Mouse (Mus musculus) liver, embryonic 14.5 days (tissue): Measurements from ENCODE around the gene Stac2. TPM values are rescaled to one million over a fixed set of nuclear protein-coding genes. Genes with fewer than 3 reads are reported as not detected.

Experiments
- ATAC-seq: fragments of 200-750 bp; cut with Nextera tagmentation; 2 replicates; pipeline ENCODE4 v1.8.0; 2017; ENCODE audit warnings: moderate number of reproducible peaks, mild to moderate bottlenecking, moderate library complexity; ENCODE audit not compliant: insufficient read depth
- DNase-seq, 3 experiments: peaks; one replicate each; pipeline ENCODE4 v3.0.0-alpha.2; 2012 to 2013; ENCODE audit warnings: low read depth in 3 of 3, low spot score in 3 of 3
- H3K27ac ChIP-seq: fragments of 300-500 bp; sonication (generic); 2 replicates; pipeline ENCODE4 v1.5.1; 2014; ENCODE audit warnings: moderate library complexity, mild to moderate bottlenecking, control low read depth, inconsistent platforms
- H3K27me3 ChIP-seq: fragments of 300-500 bp; sonication (generic); 2 replicates; pipeline ENCODE4 v1.6.1; 2014; ENCODE audit warnings: mild to moderate bottlenecking, low read length, moderate library complexity; ENCODE audit not compliant: control insufficient read depth, insufficient read depth
- H3K36me3 ChIP-seq: fragments of 300-500 bp; sonication (generic); replicated peaks from 2 replicates; pipeline ENCODE4 v1.6.1; 2014; ENCODE audit warnings: low read depth; ENCODE audit not compliant: control insufficient read depth, insufficient read depth
- H3K4me1 ChIP-seq, 2 experiments: fragments of 200-500 bp in 1 of 2; fragments of 300-500 bp in 1 of 2; sonication (generic) in 1 of 2; replicated peaks; 2 replicates each; pipeline ENCODE4 v1.6.1; 2012 to 2014; ENCODE audit warnings: antibody characterized with exemption in 1 of 2, inconsistent platforms in 1 of 2, low read length in 1 of 2; ENCODE audit not compliant: control insufficient read depth in 2 of 2, insufficient read depth in 2 of 2
- H3K4me2 ChIP-seq: fragments of 300-500 bp; sonication (generic); 2 replicates; pipeline ENCODE4 v1.6.1; 2014; ENCODE audit warnings: low read depth, mild to moderate bottlenecking, control low read depth, moderate library complexity
- H3K4me3 ChIP-seq, 2 experiments: fragments of 200-500 bp in 1 of 2; fragments of 300-500 bp in 1 of 2; sonication (generic) in 1 of 2; 2 replicates each; pipeline ENCODE4 v1.5.1; 2012 to 2014; ENCODE audit warnings: low read depth in 2 of 2, low read length in 2 of 2, mild to moderate bottlenecking in 2 of 2, control low read depth in 1 of 2, inconsistent platforms in 1 of 2, moderate library complexity in 1 of 2; ENCODE audit not compliant: insufficient read depth in 1 of 2
- H3K9ac ChIP-seq: fragments of 300-500 bp; sonication (generic); replicated peaks from 2 replicates; pipeline ENCODE4 v1.6.1; 2014; ENCODE audit warnings: mild to moderate bottlenecking, control low read depth, moderate library complexity
- H3K9me3 ChIP-seq: fragments of 300-500 bp; sonication (generic); 2 replicates; pipeline ENCODE4 v1.6.1; 2016; ENCODE audit warnings: low read length, mixed read lengths; ENCODE audit not compliant: control insufficient read depth
- CTCF ChIP-seq: IDR thresholded peaks from 2 replicates; pipeline ENCODE4 v1.5.1; 2016; ENCODE audit warnings: antibody characterized with exemption, low read depth, control low read depth
- EP300 ChIP-seq: IDR thresholded peaks from 2 replicates; pipeline ENCODE4 v1.6.1; 2016; ENCODE audit warnings: antibody characterized with exemption, low read depth
- WGBS: fragments of 180-500 bp; shearing (Covaris S2); extraction: QIAGEN DNeasy Blood & Tissue Kit; methylation state at CpG from one replicate; pipeline ENCODE4 v1.1.7; 2014; ENCODE audit not compliant: insufficient replicate concordance; 5-methylcytosine and 5-hydroxymethylcytosine counted together
- microRNA-seq: library from miRNA; unstranded; fragments of <30 nt; microRNA quantifications from one replicate; pipeline ENCODE4, GENCODE M21; 2016
- polyA plus RNA-seq, 2 experiments: library from polyadenylated mRNA; depleted of rRNA in 1 of 2; stranded (reverse) in 1 of 2; unstranded in 1 of 2; fragments of >200 nt; fragmentation: Nextera tagmentation in 1 of 2; extraction: Ambion mirVana in 1 of 2; gene quantifications; 2 replicates each; pipeline versions ENCODE4 v1.2.1 to v1.2.3; 2012 to 2014

Stac2 gene
- polyA plus RNA-seq, 2 experiments = not detected

- TF ChIP-seq CTCF (peak; percentile 88), EP300 (peak; percentile 30)
- peaks cover 24% of the 10 kb centered on the region for H3K27me3 ChIP-seq
- H3K4me1 ChIP-seq = peaks cover 2 to 5% of the 10 kb centered on the region in 2 experiments; a peak in 3 of 4 replicates
- WGBS = under 1% methylated on average over 42 of the region's 42 CpGs
- peak overlapping the region; percentile 88 to 93 for H3K4me3 ChIP-seq
- ATAC-seq = peak; percentile 82
- peak overlapping the region; percentile 73 for H3K9ac ChIP-seq
- peak overlapping the region; percentile 83 for H3K27ac ChIP-seq
- no peaks in the 10 kb centered on the region for H3K36me3 ChIP-seq
- peak overlapping the region; percentile 84 for H3K4me2 ChIP-seq
- peak; percentile 77 to 88 (median 79) for DNase-seq
- no peaks in the 10 kb centered on the region for H3K9me3 ChIP-seq
These were observed 65.4 kb downstream of the Stac2 start for GRCm38 (mm10) chr11:97987551-97988526.

GRCm38 (mm10) chr11:97986738-97987465, 66.4 kb downstream of the Stac2 start:
- peak overlapping the region in 1 of 2 experiments; percentile 93; a peak in 2 of 4 replicates for H3K4me3 ChIP-seq
- no peak overlapping the region for H3K27ac ChIP-seq
- peaks cover 2 to 5% of the 10 kb centered on the region in 2 experiments; a peak in 3 of 4 replicates for H3K4me1 ChIP-seq
- no peak overlapping the region for H3K9ac ChIP-seq
- no peak for DNase-seq
- H3K9me3 ChIP-seq = no peaks in the 10 kb centered on the region
- no peaks in the 10 kb centered on the region for H3K36me3 ChIP-seq
- peak overlapping the region; percentile 84 for H3K4me2 ChIP-seq
- 25% methylated on average over 17 of the region's 17 CpGs for WGBS
- no peak for TF ChIP-seq CTCF
- no peak for TF ChIP-seq EP300
- ATAC-seq = no peak
- H3K27me3 ChIP-seq = peaks cover 24% of the 10 kb centered on the region

Small RNAs within 50 kb of the gene (microRNA-seq; reads per million reads assigned to microRNA genes)
- gene Gm27597 = not detected

Other genes with a start within 250 kb of the Stac2 start
- 0.60 and 0.81 TPM in 2 replicates for gene B230217C12Rik, start 212.7 kb downstream of the Stac2 start, polyA plus RNA-seq (2012; rRNA removed)
- 0.19 and 0.63 TPM in 2 replicates for gene B230217C12Rik, start 212.7 kb downstream of the Stac2 start, polyA plus RNA-seq (2014; fragmentation: Nextera tagmentation; extraction: Ambion mirVana)
- 0.17 and 0.30 TPM in 2 replicates for gene Fbxo47, start 169.3 kb downstream of the Stac2 start, polyA plus RNA-seq (2012; rRNA removed)
- 0.28 and 0.51 TPM in 2 replicates for gene Fbxo47, start 169.3 kb downstream of the Stac2 start, polyA plus RNA-seq (2014; fragmentation: Nextera tagmentation; extraction: Ambion mirVana)
- gene Plxdc1, start 67.0 kb downstream of the Stac2 start, polyA plus RNA-seq (2012; rRNA removed) = 0.38 and 0.45 TPM in 2 replicates
- gene Plxdc1, start 67.0 kb downstream of the Stac2 start, polyA plus RNA-seq (2014; fragmentation: Nextera tagmentation; extraction: Ambion mirVana) = 0.20 and 0.58 TPM in 2 replicates
- 1.8 and 2.2 TPM in 2 replicates for gene Arl5c, start 57.3 kb downstream of the Stac2 start, polyA plus RNA-seq (2012; rRNA removed)
- 6.0 and 6.4 TPM in 2 replicates for gene Arl5c, start 57.3 kb downstream of the Stac2 start, polyA plus RNA-seq (2014; fragmentation: Nextera tagmentation; extraction: Ambion mirVana)
- gene Cacnb1, start 30.4 kb downstream of the Stac2 start, polyA plus RNA-seq (2012; rRNA removed) = 0.38 and 0.60 TPM in 2 replicates
- gene Cacnb1, start 30.4 kb downstream of the Stac2 start, polyA plus RNA-seq (2014; fragmentation: Nextera tagmentation; extraction: Ambion mirVana) = 0.21 TPM in 1 of 2 replicates, not detected in the other
- gene Rpl19, start 26.8 kb downstream of the Stac2 start, polyA plus RNA-seq (2012; rRNA removed) = 713 and 1,005 TPM in 2 replicates
- gene Rpl19, start 26.8 kb downstream of the Stac2 start, polyA plus RNA-seq (2014; fragmentation: Nextera tagmentation; extraction: Ambion mirVana) = 717 and 735 TPM in 2 replicates
- 2.0 and 2.3 TPM in 2 replicates for gene Fbxl20, start 96.9 kb upstream of the Stac2 start, polyA plus RNA-seq (2012; rRNA removed)
- gene Fbxl20, start 96.9 kb upstream of the Stac2 start, polyA plus RNA-seq (2014; fragmentation: Nextera tagmentation; extraction: Ambion mirVana) = 3.4 and 5.9 TPM in 2 replicates
- 7.1 and 8.7 TPM in 2 replicates for gene Med1, start 139.8 kb upstream of the Stac2 start, polyA plus RNA-seq (2012; rRNA removed)
- 19.7 and 22.7 TPM in 2 replicates for gene Med1, start 139.8 kb upstream of the Stac2 start, polyA plus RNA-seq (2014; fragmentation: Nextera tagmentation; extraction: Ambion mirVana)
- 8.2 and 9.8 TPM in 2 replicates for gene Cdk12, start 149.6 kb upstream of the Stac2 start, polyA plus RNA-seq (2012; rRNA removed)
- gene Cdk12, start 149.6 kb upstream of the Stac2 start, polyA plus RNA-seq (2014; fragmentation: Nextera tagmentation; extraction: Ambion mirVana) = 4.7 and 5.5 TPM in 2 replicates